Mouse (Mus musculus) B cell, adult 2 months (primary cell): Measurements from ENCODE around the gene Klhl29.

Experiments
- DNase-seq, 2 experiments: peaks; one replicate each; pipeline ENCODE4 v3.0.0; 2022

Gene Klhl29

GRCm38 (mm10) chr12:5111343-5111742 lies 264.1 kb downstream of the Klhl29 start:
- DNase-seq, result no peak

- DNase-seq, result no peak
Measured at GRCm38 (mm10) chr12:5108613-5109012, 266.9 kb downstream of the Klhl29 start.

DNA sequence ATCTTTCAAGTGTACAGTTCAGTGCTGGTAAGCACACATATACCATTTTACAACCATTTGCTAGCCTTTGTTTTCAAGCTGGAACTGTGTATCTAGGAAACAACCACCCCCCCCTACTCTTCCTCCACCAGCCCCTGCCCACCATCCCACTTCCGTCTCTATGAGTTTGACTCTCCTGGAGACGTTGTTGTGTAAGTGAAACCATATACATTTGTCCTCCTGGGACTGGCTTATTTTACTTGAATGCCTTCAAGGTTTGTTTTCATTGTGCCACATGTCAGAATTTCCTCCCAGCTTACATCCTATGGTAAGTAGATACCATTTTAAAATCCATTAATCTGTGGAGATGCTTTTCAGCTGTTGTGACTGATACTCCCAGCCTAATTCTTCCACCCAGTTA lies 267.7 kb downstream of the Klhl29 start:
- no peak for DNase-seq

DNA sequence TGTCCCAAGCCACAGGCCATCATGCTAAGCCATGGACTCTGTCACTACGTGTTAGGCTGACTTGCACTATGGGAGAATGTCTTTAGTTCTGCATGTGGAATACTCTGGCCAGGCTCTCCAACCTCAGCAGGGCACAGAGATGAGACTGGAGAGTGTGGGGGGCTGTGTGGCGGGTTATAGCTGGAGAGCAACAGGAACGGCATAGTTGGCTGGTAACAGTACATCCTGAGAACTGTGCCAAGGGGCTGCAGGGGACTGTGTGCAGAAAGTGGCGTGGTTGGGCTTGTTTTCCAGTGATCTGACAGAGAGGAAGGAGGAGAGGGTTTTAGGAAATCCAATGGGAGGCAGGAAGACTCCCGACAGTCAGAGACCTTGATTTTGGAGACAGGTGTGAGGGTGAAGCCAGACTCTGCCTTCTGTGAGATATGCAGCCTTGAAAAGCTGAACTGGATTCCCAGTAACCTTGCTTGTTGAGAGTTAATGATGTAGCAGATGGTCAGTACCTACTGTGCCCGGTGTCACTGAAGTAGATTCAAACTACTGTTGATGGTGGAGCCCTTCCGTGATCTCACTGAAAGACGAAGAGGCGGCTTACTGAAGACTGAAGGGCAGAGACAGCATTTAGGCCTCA lies 270.9 kb downstream of the Klhl29 start:
- DNase-seq, result no peak

DNA sequence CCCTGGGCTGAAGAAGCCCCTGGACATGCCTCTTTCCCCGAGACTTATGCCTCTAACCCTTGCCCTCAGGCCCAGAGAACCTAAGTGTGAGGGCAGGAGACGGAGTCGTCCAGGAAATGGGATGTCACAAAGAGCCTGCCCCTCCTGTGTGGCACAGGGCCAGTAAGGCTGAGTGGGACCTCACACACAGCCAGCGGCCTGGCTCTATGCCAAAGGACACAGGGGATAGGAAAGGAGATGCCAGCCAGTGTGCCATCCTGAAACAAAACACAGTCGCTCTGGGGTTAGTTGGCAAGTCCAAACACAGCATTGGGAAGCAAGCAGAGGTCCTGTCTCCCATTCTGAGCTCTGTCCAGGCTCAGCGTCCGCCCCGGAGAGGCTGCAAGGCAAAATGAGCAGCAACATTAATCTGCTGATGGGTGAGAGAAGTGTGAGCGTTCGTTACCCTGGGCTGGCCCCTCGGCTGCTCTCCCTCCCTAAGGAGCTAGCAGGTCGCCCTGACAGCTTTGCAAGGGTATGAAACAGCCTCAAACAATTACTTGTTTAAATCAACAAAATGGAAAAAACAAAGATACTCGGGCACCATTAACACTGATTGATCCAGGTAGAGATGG lies 274.0 kb downstream of the Klhl29 start:
- no peak for DNase-seq

DNA sequence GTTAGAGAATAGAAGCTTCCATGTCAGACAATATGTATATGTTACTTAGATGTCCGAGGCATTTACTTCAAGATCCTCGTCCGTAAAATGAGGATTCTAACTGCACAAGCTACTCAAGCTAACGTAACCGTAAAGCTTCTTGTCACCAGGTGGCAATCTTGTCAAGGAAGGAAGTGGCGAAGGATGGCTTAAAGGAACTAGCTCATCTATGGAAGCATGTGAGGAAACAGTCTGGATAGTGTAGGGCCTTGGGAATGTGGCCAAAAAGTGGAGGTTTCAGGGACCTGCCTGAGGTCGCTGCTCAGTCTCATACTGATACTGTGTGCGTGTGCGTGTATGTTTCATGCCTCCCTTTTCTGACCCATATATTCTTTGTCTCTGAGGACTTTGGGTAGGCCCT lies 275.9 kb downstream of the Klhl29 start:
- no peak for DNase-seq

GRCm38 (mm10) chr12:5088639-5089038 lies 286.8 kb downstream of the Klhl29 start:
- no peak for DNase-seq

DNA sequence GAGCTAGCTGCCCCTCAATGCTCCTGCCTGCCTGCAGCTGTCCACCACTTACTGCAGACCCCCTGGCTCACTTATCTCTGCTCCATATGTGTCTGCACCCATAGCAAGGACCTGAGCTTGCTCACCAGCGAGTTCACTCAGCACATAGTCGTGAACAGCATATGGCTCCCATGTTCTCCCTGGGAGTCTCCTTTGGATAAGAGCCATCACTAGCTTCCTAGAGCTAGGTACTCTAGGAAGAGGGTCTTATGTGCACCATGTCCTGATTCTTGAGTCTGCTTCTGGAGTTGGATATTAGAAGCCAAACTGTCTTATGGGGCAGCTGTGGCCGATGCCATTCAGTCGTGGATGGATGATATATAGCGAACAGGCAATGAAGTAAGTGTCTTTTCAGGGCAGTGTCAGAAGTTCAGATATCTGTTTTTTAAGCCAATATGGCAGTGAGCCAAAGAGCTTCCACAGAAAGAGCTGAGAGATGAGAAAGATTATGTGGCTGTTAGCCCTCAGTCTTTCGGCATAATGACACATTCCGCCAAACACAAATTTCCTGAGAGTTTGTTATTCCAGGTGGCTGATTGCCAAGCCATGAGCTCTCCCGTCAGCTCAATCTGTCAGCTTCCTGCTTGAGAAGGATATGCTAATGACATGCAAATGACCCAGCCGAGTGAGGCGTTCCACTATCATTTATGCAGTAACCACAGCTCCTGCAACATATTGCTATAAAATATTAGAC lies 287.5 kb downstream of the Klhl29 start:
- no peak for DNase-seq

DNA sequence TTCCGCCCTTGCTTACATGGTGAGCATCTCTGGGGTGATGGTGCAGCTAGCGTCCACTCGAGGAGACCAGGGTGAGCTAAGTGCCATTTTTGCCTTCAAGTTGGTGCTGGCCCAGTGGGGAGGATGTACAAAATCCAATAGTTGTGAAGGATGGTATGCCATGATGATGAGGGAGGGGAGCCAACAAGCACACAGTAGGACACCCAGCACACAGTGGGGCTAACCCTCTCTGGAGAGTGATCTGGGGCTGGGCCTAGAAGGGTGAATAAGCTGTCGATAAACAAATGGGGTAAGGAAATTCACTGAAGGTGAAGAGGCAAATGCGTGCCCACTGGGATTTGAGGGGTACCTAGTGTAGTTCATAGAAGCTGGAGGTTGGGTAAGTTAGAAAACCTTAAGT lies 290.8 kb downstream of the Klhl29 start:
- DNase-seq, result no peak

- DNase-seq, result no peak
Measured at GRCm38 (mm10) chr12:5081480-5081879, 294.0 kb downstream of the Klhl29 start.

DNA sequence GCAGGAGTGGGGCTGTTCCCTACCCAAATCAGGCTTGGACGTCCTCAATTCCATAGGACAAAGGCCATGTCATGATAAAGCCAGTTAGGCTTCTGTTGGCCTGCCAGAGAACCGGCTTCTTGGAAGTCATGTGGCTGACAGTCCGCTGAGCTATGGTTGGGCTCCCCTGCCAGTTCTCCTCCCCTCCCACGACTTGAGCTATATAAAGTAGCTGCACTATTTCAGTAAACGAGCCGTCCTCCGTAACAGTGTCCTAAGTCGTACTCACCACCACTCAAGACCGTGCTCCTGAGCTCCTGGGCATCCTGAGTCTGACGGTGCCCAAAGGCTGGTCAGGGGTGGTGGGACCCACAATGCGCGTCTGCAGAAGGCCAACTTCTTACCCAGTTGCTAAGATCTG lies 302.3 kb downstream of the Klhl29 start:
- no peak for DNase-seq

DNA sequence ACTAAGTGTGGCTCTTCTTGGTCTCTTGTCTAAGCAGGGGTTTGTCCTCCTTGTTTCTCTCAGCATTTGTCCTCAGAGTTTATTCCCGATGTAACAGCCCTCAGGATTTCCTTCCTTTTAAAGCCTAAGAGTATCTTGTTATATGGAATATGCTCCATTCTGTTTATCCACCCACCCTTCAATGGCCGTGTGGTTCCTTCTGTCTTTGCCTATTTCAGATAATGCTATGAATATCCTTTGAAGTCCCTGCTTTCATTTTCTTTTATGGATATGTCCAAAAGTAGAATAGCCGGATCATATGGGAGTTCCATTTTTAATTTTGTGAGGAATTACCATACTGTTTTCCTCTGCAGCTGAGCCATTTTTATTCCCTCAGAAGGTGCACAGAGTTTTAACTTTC lies 305.4 kb downstream of the Klhl29 start:
- DNase-seq, result no peak

DNA sequence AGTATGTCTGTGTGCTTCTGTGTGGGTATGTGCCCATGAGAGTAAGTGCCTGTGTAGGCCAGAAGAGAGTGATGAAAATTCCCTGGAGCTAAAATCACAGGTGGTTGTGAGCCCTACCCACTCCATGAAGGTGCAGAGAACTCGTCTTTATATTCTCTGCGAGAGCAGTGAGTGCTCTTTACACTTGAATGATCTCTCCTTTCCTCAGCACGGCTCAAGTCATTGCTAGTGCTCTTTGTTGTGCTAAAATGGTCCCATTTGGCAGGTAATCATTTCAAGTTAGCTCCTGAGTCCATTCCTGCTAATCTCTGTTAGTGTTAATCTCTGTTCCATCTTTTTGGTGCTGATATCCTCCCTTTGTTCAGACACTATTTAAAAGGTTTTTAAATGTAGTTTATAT lies 307.9 kb downstream of the Klhl29 start:
- DNase-seq, result no peak

DNA sequence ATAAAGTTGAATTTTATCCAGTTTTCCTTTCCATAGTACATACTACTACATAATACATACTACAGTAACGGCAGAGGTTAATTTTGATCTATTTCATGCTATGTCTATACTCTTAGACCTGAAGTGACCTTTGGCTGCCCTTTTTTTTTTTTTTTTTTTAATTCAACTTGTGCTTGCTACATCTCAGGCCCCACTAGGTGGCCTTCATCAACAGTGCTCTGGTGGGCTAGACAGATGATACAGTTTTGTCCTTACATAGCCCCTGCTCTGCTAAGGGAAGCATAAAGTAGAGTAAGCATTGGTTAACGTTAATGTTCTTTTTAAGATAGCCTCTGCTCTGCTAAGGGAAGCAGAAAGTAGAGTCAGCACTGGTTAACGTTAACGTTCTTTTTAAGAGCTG lies 327.4 kb downstream of the Klhl29 start:
- DNase-seq, result no peak

GRCm38 (mm10) chr12:5044141-5044540 lies 331.3 kb downstream of the Klhl29 start:
- no peak for DNase-seq

- no peak for DNase-seq
Measured at GRCm38 (mm10) chr12:5038008-5038407, 337.5 kb downstream of the Klhl29 start.

GRCm38 (mm10) chr12:5029035-5029434 lies 346.4 kb downstream of the Klhl29 start:
- no peak for DNase-seq
